Mouse (Mus musculus) heart, adult 2 months (tissue): ENCODE data around the gene Aaed1.

Experiments
- CTCF ChIP-seq: fragments of 200-600 bp; IDR thresholded peaks from 2 replicates; pipeline ENCODE4 v1.8.1; 2022; ENCODE audit warnings: antibody characterized with exemption, mild to moderate bottlenecking, moderate library complexity
- POLR2A ChIP-seq: fragments of 200-500 bp; IDR thresholded peaks from 2 replicates; pipeline ENCODE4 v1.6.1; 2011; ENCODE audit warnings: mild to moderate bottlenecking, low read depth, low read length, control low read depth; ENCODE audit not compliant: insufficient read depth

- no peak for TF ChIP-seq CTCF
- TF ChIP-seq POLR2A, result no peak
Measured at GRCm38 (mm10) chr13:64361020-64361419, 48.5 kb upstream of the Aaed1 start.
